In genomic region chr3:121105408-121105708, GRCm38 (mm10) we compare ENCODE assay signal across 8 mouse cellular contexts.
DNase-seq lines count a peak whose midpoint lies in the region; ATAC-seq and TF ChIP-seq lines count a peak whose summit lies in the region.

No protein-coding gene starts in this region.

- 0 out of 2 replicates have a peak, but pooled peaks have one; percentile 50 for ATAC-seq in hindbrain, embryonic 13.5 days (ENCODE audit: low FRiP score)
- no peak for ATAC-seq in embryonic facial prominence, embryonic 13.5 days (ENCODE audit: insufficient number of reproducible peaks, insufficient read depth, low FRiP score, low TSS enrichment, low read depth)
- ATAC-seq in hindbrain, postnatal 0 days: no peak
- 0 out of 2 replicates have a peak, but pooled peaks have one; percentile 21 for ATAC-seq in midbrain, embryonic 13.5 days

- WGBS in hindbrain, embryonic 13.5 days: 70% methylated on average over 5 of the region's 5 CpGs
- WGBS in hindbrain, embryonic 10.5 days: 70% methylated on average over 5 of the region's 5 CpGs
- WGBS in embryonic facial prominence, embryonic 13.5 days: 70% methylated on average over 5 of the region's 5 CpGs
- WGBS in hindbrain, postnatal 0 days: 65% methylated on average over 5 of the region's 5 CpGs
- 69% methylated on average over 5 of the region's 5 CpGs for WGBS in midbrain, embryonic 13.5 days

- no peak for TF ChIP-seq CTCF in hindbrain, postnatal 0 days (IDR thresholded peaks at IDR 0.05; ENCODE audit: low read depth)

- H3K9me3 ChIP-seq in hindbrain, embryonic 13.5 days: no peaks in the 10 kb centered on the region
- H3K9me3 ChIP-seq in hindbrain, embryonic 10.5 days: no peaks in the 10 kb centered on the region
- H3K9me3 ChIP-seq in embryonic facial prominence, embryonic 13.5 days: no peaks in the 10 kb centered on the region
- no peaks in the 10 kb centered on the region for H3K9me3 ChIP-seq in hindbrain, postnatal 0 days (ENCODE audit: low read length)
- H3K9me3 ChIP-seq in midbrain, embryonic 13.5 days: no peaks in the 10 kb centered on the region

- no peaks in the 10 kb centered on the region for H3K27me3 ChIP-seq in hindbrain, embryonic 13.5 days
- H3K27me3 ChIP-seq in hindbrain, embryonic 10.5 days (ENCODE audit: insufficient read depth, poor library complexity, severe bottlenecking): no peaks in the 10 kb centered on the region
- peaks cover 5% of the 10 kb centered on the region; the same call in 1 of the 2 replicates for H3K27me3 ChIP-seq in embryonic facial prominence, embryonic 13.5 days
- H3K27me3 ChIP-seq in hindbrain, postnatal 0 days (ENCODE audit: insufficient read depth, low read length): no peaks in the 10 kb centered on the region
- 0 out of 2 replicates have a peak, but pooled peaks cover 2% of the 10 kb centered on the region for H3K27me3 ChIP-seq in midbrain, embryonic 13.5 days

- peak overlapping the region; percentile 42; the same call in 1 of the 2 replicates for H3K4me2 ChIP-seq in hindbrain, embryonic 13.5 days
- peak overlapping the region; percentile 47; the same call in 1 of the 2 replicates for H3K4me2 ChIP-seq in embryonic facial prominence, embryonic 13.5 days
- peak overlapping the region; percentile 51 for H3K4me2 ChIP-seq in hindbrain, postnatal 0 days (ENCODE audit: low read depth, low read length)
- peak overlapping the region; percentile 41; the same call in 1 of the 2 replicates for H3K4me2 ChIP-seq in midbrain, embryonic 13.5 days (replicated peaks)

- H3K9ac ChIP-seq in hindbrain, embryonic 13.5 days: no peak overlapping the region
- no peak overlapping the region for H3K9ac ChIP-seq in embryonic facial prominence, embryonic 13.5 days
- H3K9ac ChIP-seq in hindbrain, postnatal 0 days (replicated peaks; ENCODE audit: low read length): no peak overlapping the region
- no peak overlapping the region for H3K9ac ChIP-seq in midbrain, embryonic 13.5 days (replicated peaks)

- no peak overlapping the region for H3K27ac ChIP-seq in hindbrain, embryonic 13.5 days
- no peak overlapping the region for H3K27ac ChIP-seq in hindbrain, embryonic 10.5 days
- no peak overlapping the region for H3K27ac ChIP-seq in embryonic facial prominence, embryonic 13.5 days
- H3K27ac ChIP-seq in hindbrain, postnatal 0 days: no peak overlapping the region
- H3K27ac ChIP-seq in midbrain, embryonic 13.5 days: no peak overlapping the region

- H3K36me3 ChIP-seq in hindbrain, embryonic 13.5 days: no peaks in the 10 kb centered on the region
- no peaks in the 10 kb centered on the region for H3K36me3 ChIP-seq in hindbrain, embryonic 10.5 days
- H3K36me3 ChIP-seq in embryonic facial prominence, embryonic 13.5 days: no peaks in the 10 kb centered on the region
- no peaks in the 10 kb centered on the region for H3K36me3 ChIP-seq in hindbrain, postnatal 0 days (ENCODE audit: insufficient read depth, low read length)
- no peaks in the 10 kb centered on the region for H3K36me3 ChIP-seq in midbrain, embryonic 13.5 days

- no peak overlapping the region for H3K4me3 ChIP-seq in hindbrain, embryonic 13.5 days
- no peak overlapping the region for H3K4me3 ChIP-seq in hindbrain, embryonic 10.5 days
- H3K4me3 ChIP-seq in embryonic facial prominence, embryonic 13.5 days: no peak overlapping the region
- H3K4me3 ChIP-seq in hindbrain, postnatal 0 days (ENCODE audit: low read length): peak overlapping the region; percentile 17; the same call in 1 of the 2 replicates
- no peak overlapping the region for H3K4me3 ChIP-seq in midbrain, embryonic 13.5 days (replicated peaks)

- 0 out of 2 replicates have a peak, but pooled peaks cover under 1% of the 10 kb centered on the region for H3K4me1 ChIP-seq in hindbrain, embryonic 13.5 days (replicated peaks)
- no peaks in the 10 kb centered on the region for H3K4me1 ChIP-seq in hindbrain, embryonic 10.5 days (replicated peaks)
- H3K4me1 ChIP-seq in embryonic facial prominence, embryonic 13.5 days: no peaks in the 10 kb centered on the region
- no peaks in the 10 kb centered on the region for H3K4me1 ChIP-seq in hindbrain, postnatal 0 days (ENCODE audit: insufficient read depth, low read length)
- H3K4me1 ChIP-seq in midbrain, embryonic 13.5 days (replicated peaks): peaks cover 17% of the 10 kb centered on the region

- DNase-seq in hindbrain, embryonic 10.5 days (ENCODE audit: low spot score): no peak
- DNase-seq in hindbrain, postnatal 0 days (ENCODE audit: low spot score): no peak
- DNase-seq in thymus, postnatal 4 days: no peak
- no peak for DNase-seq in frontal cortex, postnatal 36 days (ENCODE audit: low spot score in 2 of 2)
- DNase-seq in frontal cortex, postnatal 14 days (ENCODE audit: low spot score in 2 of 2): no peak

Comparison
In these comparisons a context has a peak if more than half of its experiments do, and no peak if none do; other contexts are left out.
1. ATAC-seq: peak in hindbrain, embryonic 13.5 days (single experiment) and midbrain, embryonic 13.5 days (single experiment); none in embryonic facial prominence, embryonic 13.5 days (single experiment) and hindbrain, postnatal 0 days (single experiment).
2. Peak in every context shown above with its lines, with median percentiles within 50 percentile points of each other: H3K4me2 ChIP-seq.